Mouse (Mus musculus) urinary bladder, postnatal 25 days (tissue): ENCODE results near the gene Tmprss9.
A peak's percentile ranks its signal among the peaks of the same experiment; 100 is the strongest.

Experiments
- DNase-seq: peaks from one replicate; pipeline ENCODE4 v3.0.0; 2022; ENCODE audit warnings: low spot score

Tmprss9 gene

GRCm38 (mm10) chr10:80938831-80939550 is 67.3 kb downstream of the Tmprss9 start:
- no peak for DNase-seq

- peak; percentile 83 for DNase-seq
Observed at GRCm38 (mm10) chr10:80939671-80940070, 68.0 kb downstream of the Tmprss9 start.

GRCm38 (mm10) chr10:80940320-80940987 is 68.8 kb downstream of the Tmprss9 start:
- DNase-seq = no peak

- no peak for DNase-seq
Observed at GRCm38 (mm10) chr10:80940988-80941347, 69.3 kb downstream of the Tmprss9 start.

- DNase-seq = no peak
Observed at GRCm38 (mm10) chr10:80942919-80943318, 71.3 kb downstream of the Tmprss9 start.

GRCm38 (mm10) chr10:80943701-80944100 is 72.1 kb downstream of the Tmprss9 start:
- no peak for DNase-seq

- DNase-seq = no peak
Observed at GRCm38 (mm10) chr10:80944231-80944630, 72.6 kb downstream of the Tmprss9 start.

GRCm38 (mm10) chr10:80946684-80947437 is 75.2 kb downstream of the Tmprss9 start:
- DNase-seq = no peak

GRCm38 (mm10) chr10:80947802-80948201 is 76.2 kb downstream of the Tmprss9 start:
- no peak for DNase-seq

GRCm38 (mm10) chr10:80948570-80948969 is 76.9 kb downstream of the Tmprss9 start:
- DNase-seq = no peak

GRCm38 (mm10) chr10:80949081-80949480 is 77.4 kb downstream of the Tmprss9 start:
- DNase-seq = no peak
